Mouse (Mus musculus) large intestine, adult 2 months (tissue): ENCODE measurements at regions not wholly inside any gene's neighbourhood (a gene's known extent, or its start where the extent isn't known, plus 50 kb on each side); places are given as distances from the start of the nearest gene placed in this dataset.

Experiments used
- DNase-seq: peaks from one replicate; pipeline ENCODE4 v3.0.0-alpha.2; 2012; ENCODE audit warnings: low read depth, low spot score
- WGBS: fragments of 180-500 bp; shearing (Covaris S2); methylation state at CpG from one replicate; pipeline ENCODE4 v1.1.7; 2018; 5-methylcytosine and 5-hydroxymethylcytosine counted together

- WGBS, result 60% methylated on average over 13 of the region's 13 CpGs
- DNase-seq, result no peak
Observed at GRCm38 (mm10) chr1:64374286-64375071, 158.0 kb upstream of the Creb1 start.

GRCm38 (mm10) chr1:64364095-64364494 lies 168.3 kb upstream of the Creb1 start:
- DNase-seq, result no peak
- WGBS, result 80% methylated on average over 1 of the region's 1 CpGs

DNA sequence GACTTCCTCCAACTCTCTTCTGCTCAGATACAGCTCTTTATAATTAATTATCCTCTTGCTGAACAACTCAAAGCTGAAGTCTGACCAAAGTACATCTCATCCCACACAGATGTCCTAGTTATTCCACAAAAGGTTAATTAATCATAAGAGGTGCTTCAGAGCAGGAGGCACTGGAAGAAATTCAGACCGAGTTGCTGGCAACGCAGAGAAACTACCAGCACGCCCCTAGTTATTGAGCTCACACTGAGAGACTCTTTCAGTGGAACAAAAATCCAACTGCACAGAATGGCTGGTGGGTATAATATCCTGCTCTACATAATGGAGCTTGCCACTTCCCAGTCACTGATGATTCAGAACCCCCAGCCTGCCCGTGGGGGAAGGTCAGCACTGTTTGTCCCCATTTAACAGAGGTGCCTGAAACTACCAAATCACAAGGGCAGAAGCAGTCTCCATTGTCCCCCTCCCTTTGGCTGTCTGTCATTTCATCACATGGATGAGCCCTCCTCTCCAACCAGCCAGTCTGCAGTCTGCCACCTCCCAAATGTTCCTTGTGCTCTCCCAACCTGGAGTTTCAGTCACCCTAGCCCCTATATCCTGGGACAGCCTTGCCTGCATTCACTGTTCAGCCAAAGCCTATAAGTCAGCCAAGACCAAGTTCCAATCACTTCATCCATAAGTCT lies 170.3 kb upstream of the Creb1 start:
- 82% methylated on average over 4 of the region's 4 CpGs for WGBS
- DNase-seq, result no peak

- no peak for DNase-seq
- 84% methylated on average over 3 of the region's 3 CpGs for WGBS
Observed at GRCm38 (mm10) chr1:64343268-64343667, 189.2 kb upstream of the Creb1 start.

DNA sequence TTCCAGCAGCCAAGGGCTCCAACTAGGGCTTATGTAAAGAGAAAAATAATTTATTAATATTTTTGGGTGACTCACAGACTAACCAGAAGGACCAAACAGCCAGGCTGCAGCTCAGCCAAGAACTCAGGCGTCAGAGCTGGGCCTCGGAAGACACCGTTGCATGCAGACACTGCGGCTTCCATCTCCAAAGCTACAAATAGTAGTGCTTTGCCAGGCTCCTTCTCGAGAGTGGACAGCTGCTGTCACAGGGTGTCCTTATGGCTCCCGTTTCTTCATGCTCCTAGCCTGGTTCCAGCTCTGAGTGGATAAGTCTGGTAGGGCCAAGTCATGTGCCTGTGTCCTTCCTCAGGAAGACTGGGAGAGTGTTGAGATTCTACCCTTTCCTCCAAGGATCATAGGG lies 190.8 kb upstream of the Creb1 start:
- no peak for DNase-seq
- WGBS, result 71% methylated on average over 6 of the region's 6 CpGs

DNA sequence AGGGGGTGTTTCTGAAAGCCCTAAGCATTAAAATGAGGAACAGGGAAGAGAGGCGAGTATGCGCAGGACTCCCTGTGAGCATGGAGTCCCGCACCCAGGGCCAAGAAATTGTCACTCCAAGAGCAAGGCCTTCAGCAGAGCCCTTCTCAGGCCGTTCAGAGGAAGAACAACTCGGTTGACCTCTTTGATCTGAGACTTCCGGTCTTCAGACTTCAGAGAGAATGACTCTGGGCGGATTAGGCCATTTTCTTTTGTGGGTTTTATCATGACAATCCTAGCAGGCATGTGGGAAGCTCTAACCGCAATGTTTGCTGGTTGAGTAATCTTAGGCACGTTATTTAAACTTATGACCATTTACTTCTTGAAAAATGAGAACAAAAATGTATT lies 193.9 kb upstream of the Creb1 start:
- WGBS, result 56% methylated on average over 9 of the region's 9 CpGs

GRCm38 (mm10) chr1:64337619-64338574 lies 194.5 kb upstream of the Creb1 start:
- 59% methylated on average over 25 of the region's 25 CpGs for WGBS
- no peak for DNase-seq

More for the DNA sequence above, 193.9 kb upstream of the Creb1 start:
- DNase-seq, result no peak

DNA sequence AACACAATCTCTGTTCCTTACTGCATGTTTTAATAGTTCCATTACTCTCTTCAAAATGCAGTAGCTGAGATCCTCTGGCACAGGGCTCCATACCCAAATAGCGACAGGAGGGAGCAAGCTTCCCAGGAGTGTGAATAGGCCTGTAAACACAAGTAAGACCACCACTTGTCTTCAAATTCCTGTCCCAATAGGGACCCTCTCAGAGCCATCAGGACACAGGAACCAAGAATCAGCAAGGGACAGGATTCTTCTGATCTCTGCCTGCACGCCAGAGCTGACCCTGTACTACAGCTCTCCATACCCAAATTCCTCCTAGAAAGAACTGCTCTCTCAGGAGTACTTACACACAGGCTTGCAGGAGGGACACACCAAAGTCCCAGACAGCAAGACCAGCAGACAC lies 200.9 kb upstream of the Creb1 start:
- 92% methylated on average over 2 of the region's 2 CpGs for WGBS
- no peak for DNase-seq

DNA sequence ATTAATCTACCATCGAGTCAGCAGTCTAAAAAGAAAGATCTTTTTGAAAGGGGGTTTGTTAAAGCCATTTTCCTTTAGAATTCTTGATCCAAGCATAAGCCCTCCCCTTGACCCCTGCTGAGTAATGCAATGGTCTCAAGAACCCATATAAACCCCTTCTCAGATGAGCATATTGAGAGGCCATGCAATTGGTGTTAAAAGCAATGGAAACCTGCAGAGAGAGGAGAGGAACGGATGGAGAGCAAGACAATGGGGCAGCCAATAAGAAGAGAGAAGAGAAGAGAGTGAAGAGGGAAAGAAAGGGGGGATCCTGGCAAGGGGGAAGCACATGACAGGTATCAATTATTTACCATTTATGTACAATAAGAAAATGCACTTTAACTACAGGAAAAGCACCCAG lies 201.7 kb upstream of the Creb1 start:
- 80% methylated on average over 2 of the region's 2 CpGs for WGBS
- no peak for DNase-seq

DNA sequence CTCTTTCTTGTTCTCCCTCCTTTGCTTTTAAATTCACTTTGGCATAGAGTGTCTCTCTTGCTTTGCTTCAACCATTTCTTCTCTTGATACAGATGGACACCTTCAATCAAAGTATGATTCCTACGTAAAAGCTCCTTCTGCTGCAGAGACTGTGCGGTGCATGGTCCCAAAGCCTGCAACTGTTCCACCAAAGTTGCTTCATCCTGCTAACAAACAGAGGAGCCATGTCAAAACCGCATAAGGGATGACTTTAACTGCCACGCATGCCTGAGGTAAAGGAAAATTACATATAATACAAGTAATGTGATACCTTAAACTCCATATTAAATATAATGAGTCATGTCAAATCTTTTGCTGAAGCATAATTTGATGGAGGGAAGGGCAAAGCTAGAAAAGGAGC lies 200.1 kb upstream of the Klf7 start:
- DNase-seq, result no peak
- WGBS, result 93% methylated on average over 4 of the region's 4 CpGs

DNA sequence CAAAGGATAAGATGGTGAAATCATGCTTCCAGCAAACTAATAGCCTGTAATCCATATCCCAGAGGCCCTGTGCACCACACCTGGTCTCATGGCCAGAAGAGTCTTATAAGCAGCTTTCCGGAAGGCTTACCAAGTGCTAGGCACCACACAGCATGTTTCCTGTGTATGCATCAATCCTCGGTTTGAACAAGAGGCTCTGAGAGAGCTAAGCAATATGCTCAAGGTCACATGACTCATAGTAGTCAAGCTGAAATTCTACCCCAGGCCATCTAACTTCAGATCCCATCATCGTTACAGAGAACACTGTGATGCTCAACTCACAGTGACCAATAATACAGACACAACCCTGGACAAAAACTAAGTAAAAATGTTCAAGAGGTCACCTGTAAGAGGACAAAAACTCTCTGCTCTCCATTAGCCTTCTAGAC lies 197.1 kb upstream of the Klf7 start:
- 72% methylated on average over 3 of the region's 3 CpGs for WGBS
- DNase-seq, result no peak

DNA sequence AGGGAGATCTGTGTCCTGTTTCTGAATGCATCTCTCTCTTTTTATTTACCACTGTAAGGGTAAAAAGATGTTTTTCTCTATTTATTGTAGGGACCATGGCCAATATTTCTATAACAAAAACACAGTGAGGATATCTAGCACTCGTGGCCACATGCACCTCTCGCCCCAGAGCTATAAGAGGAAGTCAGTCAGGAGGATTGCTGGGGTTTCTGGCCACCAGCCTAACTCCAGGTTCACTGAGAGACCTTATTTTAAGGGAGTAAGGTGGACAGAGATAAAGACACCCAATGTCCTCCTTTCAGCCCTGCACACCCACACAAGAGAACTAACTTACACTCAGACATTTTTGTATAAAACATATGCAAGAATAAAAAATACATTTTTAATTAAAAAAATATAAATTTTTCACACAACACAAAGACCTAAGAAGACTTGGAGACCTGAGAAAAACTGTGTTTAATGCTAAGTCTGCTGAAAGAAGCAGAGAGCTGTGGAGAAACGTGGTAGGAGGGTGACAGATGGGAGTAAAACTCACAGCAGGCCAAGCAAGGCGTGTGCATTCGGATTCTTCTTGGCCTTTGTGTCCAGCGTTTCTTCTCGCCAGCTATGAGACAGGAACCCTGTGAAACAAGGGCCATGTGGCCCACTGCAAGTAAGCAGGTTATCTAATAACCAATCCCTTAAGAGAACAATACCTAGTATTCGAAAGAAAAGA lies 196.5 kb upstream of the Klf7 start:
- DNase-seq, result no peak
- 79% methylated on average over 8 of the region's 8 CpGs for WGBS

DNA sequence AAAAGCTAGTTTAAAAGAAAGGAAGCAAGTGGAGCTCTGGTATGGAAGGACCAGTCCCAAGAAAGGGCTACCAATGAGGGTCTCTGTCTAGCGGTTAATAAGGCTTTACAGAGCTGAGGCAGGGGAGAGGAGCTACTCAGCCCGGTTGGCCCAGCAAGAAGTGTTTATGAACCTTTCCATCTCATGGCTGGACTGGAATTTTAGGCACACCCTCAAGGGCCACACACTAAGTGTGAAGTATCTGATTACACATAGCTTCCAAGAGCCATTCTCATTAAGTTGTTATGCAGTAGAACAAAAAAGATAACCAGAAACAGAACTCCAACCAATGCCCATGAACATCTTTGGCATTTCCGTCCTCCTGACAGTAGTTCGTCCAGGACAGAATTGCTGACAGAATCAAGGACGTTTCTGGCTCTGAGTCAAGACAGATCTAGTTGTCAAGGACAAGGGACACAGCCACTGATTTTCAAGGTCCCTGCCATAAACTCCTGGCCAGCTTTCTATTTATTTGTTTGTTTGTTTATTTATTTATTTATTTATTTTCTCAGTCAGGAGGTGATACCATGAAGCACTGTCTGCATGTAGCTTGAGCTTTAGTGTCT lies 195.1 kb upstream of the Klf7 start:
- no peak for DNase-seq
- 75% methylated on average over 5 of the region's 5 CpGs for WGBS

GRCm38 (mm10) chr1:64311371-64311770 lies 189.3 kb upstream of the Klf7 start:
- DNase-seq, result no peak
- WGBS, result 63% methylated on average over 3 of the region's 3 CpGs

DNA sequence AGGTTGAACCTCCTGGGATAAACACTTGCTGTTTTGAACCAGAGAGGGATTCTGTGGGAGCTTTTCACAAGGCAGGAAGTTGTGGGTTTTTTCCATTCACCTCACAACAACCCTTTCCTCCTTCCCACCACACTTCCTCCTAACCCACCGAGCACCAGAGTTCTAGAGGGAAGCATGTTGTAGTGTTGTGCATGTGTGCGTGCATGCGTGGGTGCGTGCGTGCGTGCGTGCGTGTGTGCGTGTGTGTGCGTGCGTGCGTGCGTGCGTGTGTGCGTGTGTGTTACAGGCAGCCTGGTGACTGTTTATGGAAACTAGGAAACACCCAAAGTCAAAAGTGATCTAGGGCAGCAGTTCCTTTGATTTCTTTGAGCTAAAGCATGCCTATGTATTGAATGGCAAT lies 186.5 kb upstream of the Klf7 start:
- no peak for DNase-seq
- WGBS, result 74% methylated on average over 15 of the region's 15 CpGs

- DNase-seq, result no peak
- WGBS, result 11% methylated on average over 10 of the region's 10 CpGs
Observed at GRCm38 (mm10) chr1:64308088-64308487, 186.0 kb upstream of the Klf7 start.

DNA sequence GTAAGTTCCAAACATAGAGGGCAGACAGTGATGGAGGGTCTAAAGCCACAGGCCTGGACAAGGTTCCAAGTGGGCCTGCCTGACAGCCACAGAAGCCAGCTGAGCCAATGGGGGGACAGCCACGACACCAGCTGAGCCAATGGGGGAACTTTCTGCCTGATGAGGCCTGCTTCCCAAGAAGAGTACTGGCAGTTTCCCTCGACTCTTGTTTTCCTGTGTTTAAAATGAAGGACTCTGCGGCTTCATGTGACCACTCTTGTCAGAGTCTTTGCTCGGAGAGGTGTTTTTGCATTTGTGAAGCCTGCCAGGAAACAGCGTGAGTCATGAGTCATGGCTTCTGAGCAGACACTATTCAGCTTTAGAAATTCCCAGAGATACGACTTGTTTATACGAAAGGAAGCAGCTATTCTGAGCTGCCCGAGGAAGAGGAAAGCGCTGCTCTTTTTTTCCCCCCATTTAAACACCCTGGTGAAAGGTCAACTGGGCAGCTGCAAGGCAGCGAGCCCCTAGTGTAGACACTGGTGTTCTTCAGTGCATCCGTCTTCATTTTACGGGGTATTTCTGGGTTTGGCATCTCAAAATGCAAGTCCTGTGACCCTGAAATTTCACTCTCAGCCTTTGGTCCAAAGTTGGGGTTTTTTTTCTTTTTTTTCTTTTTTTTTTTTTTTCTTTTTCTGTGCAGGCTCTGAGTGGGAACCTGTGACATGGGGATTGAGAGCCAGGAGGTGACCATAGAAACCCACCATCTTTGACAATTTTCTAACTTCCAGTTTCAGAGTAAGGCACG lies 183.5 kb upstream of the Klf7 start:
- no peak for DNase-seq
- 42% methylated on average over 13 of the region's 13 CpGs for WGBS

DNA sequence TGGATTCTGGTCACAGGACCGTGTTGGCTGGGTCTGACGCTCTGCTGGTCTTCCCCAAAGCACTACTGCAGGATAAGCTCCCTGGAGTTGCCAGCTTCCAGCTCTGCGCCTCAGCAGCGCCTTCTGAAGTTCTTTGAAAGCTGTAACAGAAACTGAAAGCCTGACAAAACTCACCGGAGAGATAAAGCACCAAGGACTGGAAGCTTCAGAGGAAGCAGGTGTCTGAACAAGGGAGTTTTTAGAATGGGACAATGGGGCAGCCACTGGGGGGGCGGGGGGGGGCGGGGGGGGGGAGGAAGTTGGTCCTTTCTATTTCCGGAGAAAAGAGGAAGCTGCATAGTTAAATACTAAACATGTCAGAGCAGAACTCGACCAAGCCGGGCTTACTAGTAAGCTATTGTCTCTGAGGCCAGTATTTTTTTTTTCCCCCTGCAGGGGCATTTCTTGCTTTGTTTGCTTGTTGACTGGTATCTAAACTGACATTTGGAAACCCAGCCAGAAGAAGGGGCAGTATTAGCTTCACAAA lies 180.8 kb upstream of the Klf7 start:
- WGBS, result 11% methylated on average over 10 of the region's 10 CpGs
- DNase-seq, result no peak
